Mouse (Mus musculus): ENCODE results near the gene Cldn4. TPM values are rescaled to one million over a fixed set of nuclear protein-coding genes. Genes with fewer than 3 reads are reported as not detected.

Cldn4 gene
- polyA plus RNA-seq, 1 experiment = 0.21 TPM

GRCm38 (mm10) chr5:134983111-134983510 is 36.4 kb upstream of the Cldn4 start:
- Histone ChIP-seq H3K27ac (ENCODE audit: control insufficient read depth, insufficient read depth, low read depth, low read length) (no peak overlapping the region), H3K4me1 (ENCODE audit: control insufficient read depth, insufficient read depth, low read length) (peaks cover 17% of the 10 kb centered on the region), H3K27me3 (ENCODE audit: control insufficient read depth, insufficient read depth, low read length) (peaks cover 3% of the 10 kb centered on the region; the same call in 1 of the 2 replicates), H3K4me3 (ENCODE audit: control insufficient read depth, low read depth, low read length) (no peak overlapping the region), H3K36me3 (ENCODE audit: control insufficient read depth, insufficient read depth, low read length) (no peaks in the 10 kb centered on the region)
- TF ChIP-seq POLR2A (IDR thresholded peaks at IDR 0.05; ENCODE audit: control insufficient read depth, low read depth, low read length) (no peak), CTCF (IDR thresholded peaks at IDR 0.05; ENCODE audit: control insufficient read depth, insufficient read depth, insufficient replicate concordance, low read depth, low read length) (no peak)

GRCm38 (mm10) chr5:134981149-134981548 is 34.4 kb upstream of the Cldn4 start:
- Histone ChIP-seq H3K27me3 (ENCODE audit: control insufficient read depth, insufficient read depth, low read length) (peaks cover 3% of the 10 kb centered on the region; the same call in 1 of the 2 replicates), H3K27ac (ENCODE audit: control insufficient read depth, insufficient read depth, low read depth, low read length) (no peak overlapping the region), H3K4me1 (ENCODE audit: control insufficient read depth, insufficient read depth, low read length) (peaks cover 12% of the 10 kb centered on the region), H3K36me3 (ENCODE audit: control insufficient read depth, insufficient read depth, low read length) (no peaks in the 10 kb centered on the region), H3K4me3 (ENCODE audit: control insufficient read depth, low read depth, low read length) (no peak overlapping the region)
- no peak for TF ChIP-seq CTCF (IDR thresholded peaks at IDR 0.05; ENCODE audit: control insufficient read depth, insufficient read depth, insufficient replicate concordance, low read depth, low read length)
- TF ChIP-seq POLR2A (IDR thresholded peaks at IDR 0.05; ENCODE audit: control insufficient read depth, low read depth, low read length) = no peak

- Histone ChIP-seq H3K4me1 (ENCODE audit: control insufficient read depth, insufficient read depth, low read length) (no peaks in the 10 kb centered on the region; the same call in 1 of the 2 replicates), H3K36me3 (ENCODE audit: control insufficient read depth, insufficient read depth, low read length) (no peaks in the 10 kb centered on the region), H3K4me3 (ENCODE audit: control insufficient read depth, low read depth, low read length) (no peak overlapping the region), H3K27ac (ENCODE audit: control insufficient read depth, insufficient read depth, low read depth, low read length) (no peak overlapping the region), H3K27me3 (ENCODE audit: control insufficient read depth, insufficient read depth, low read length) (no peaks in the 10 kb centered on the region)
- TF ChIP-seq POLR2A (IDR thresholded peaks at IDR 0.05; ENCODE audit: control insufficient read depth, low read depth, low read length) (no peak), CTCF (IDR thresholded peaks at IDR 0.05; ENCODE audit: control insufficient read depth, insufficient read depth, insufficient replicate concordance, low read depth, low read length) (no peak)
Measured at GRCm38 (mm10) chr5:134977837-134978236, 31.1 kb upstream of the Cldn4 start.

- Histone ChIP-seq H3K4me3 (ENCODE audit: control insufficient read depth, low read depth, low read length) (no peak overlapping the region), H3K27me3 (ENCODE audit: control insufficient read depth, insufficient read depth, low read length) (no peaks in the 10 kb centered on the region), H3K27ac (ENCODE audit: control insufficient read depth, insufficient read depth, low read depth, low read length) (no peak overlapping the region), H3K4me1 (ENCODE audit: control insufficient read depth, insufficient read depth, low read length) (no peaks in the 10 kb centered on the region; the same call in 1 of the 2 replicates), H3K36me3 (ENCODE audit: control insufficient read depth, insufficient read depth, low read length) (no peaks in the 10 kb centered on the region)
- TF ChIP-seq CTCF (IDR thresholded peaks at IDR 0.05; ENCODE audit: control insufficient read depth, insufficient read depth, insufficient replicate concordance, low read depth, low read length) (no peak), POLR2A (IDR thresholded peaks at IDR 0.05; ENCODE audit: control insufficient read depth, low read depth, low read length) (no peak)
Measured at GRCm38 (mm10) chr5:134976577-134977250, 30.0 kb upstream of the Cldn4 start.

GRCm38 (mm10) chr5:134976164-134976563 is 29.4 kb upstream of the Cldn4 start:
- no peaks in the 10 kb centered on the region for H3K36me3 ChIP-seq (ENCODE audit: control insufficient read depth, insufficient read depth, low read length)
- TF ChIP-seq POLR2A (IDR thresholded peaks at IDR 0.05; ENCODE audit: control insufficient read depth, low read depth, low read length) (no peak), CTCF (IDR thresholded peaks at IDR 0.05; ENCODE audit: control insufficient read depth, insufficient read depth, insufficient replicate concordance, low read depth, low read length) (no peak)
- H3K27me3 ChIP-seq (ENCODE audit: control insufficient read depth, insufficient read depth, low read length) = no peaks in the 10 kb centered on the region
- no peak overlapping the region for H3K27ac ChIP-seq (ENCODE audit: control insufficient read depth, insufficient read depth, low read depth, low read length)
- no peaks in the 10 kb centered on the region; the same call in 1 of the 2 replicates for H3K4me1 ChIP-seq (ENCODE audit: control insufficient read depth, insufficient read depth, low read length)
- H3K4me3 ChIP-seq (ENCODE audit: control insufficient read depth, low read depth, low read length) = no peak overlapping the region

GRCm38 (mm10) chr5:134974921-134975320 is 28.2 kb upstream of the Cldn4 start:
- no peaks in the 10 kb centered on the region for H3K36me3 ChIP-seq (ENCODE audit: control insufficient read depth, insufficient read depth, low read length)
- no peak overlapping the region for H3K4me3 ChIP-seq (ENCODE audit: control insufficient read depth, low read depth, low read length)
- H3K27ac ChIP-seq (ENCODE audit: control insufficient read depth, insufficient read depth, low read depth, low read length) = no peak overlapping the region
- no peaks in the 10 kb centered on the region for H3K27me3 ChIP-seq (ENCODE audit: control insufficient read depth, insufficient read depth, low read length)
- H3K4me1 ChIP-seq (ENCODE audit: control insufficient read depth, insufficient read depth, low read length) = no peaks in the 10 kb centered on the region
- TF ChIP-seq POLR2A (IDR thresholded peaks at IDR 0.05; ENCODE audit: control insufficient read depth, low read depth, low read length) = no peak
- no peak for TF ChIP-seq CTCF (IDR thresholded peaks at IDR 0.05; ENCODE audit: control insufficient read depth, insufficient read depth, insufficient replicate concordance, low read depth, low read length)

GRCm38 (mm10) chr5:134974294-134974693 is 27.6 kb upstream of the Cldn4 start:
- TF ChIP-seq POLR2A (IDR thresholded peaks at IDR 0.05; ENCODE audit: control insufficient read depth, low read depth, low read length) (no peak), CTCF (IDR thresholded peaks at IDR 0.05; ENCODE audit: control insufficient read depth, insufficient read depth, insufficient replicate concordance, low read depth, low read length) (no peak)
- Histone ChIP-seq H3K36me3 (ENCODE audit: control insufficient read depth, insufficient read depth, low read length) (no peaks in the 10 kb centered on the region), H3K27me3 (ENCODE audit: control insufficient read depth, insufficient read depth, low read length) (no peaks in the 10 kb centered on the region), H3K4me3 (ENCODE audit: control insufficient read depth, low read depth, low read length) (no peak overlapping the region), H3K27ac (ENCODE audit: control insufficient read depth, insufficient read depth, low read depth, low read length) (no peak overlapping the region), H3K4me1 (ENCODE audit: control insufficient read depth, insufficient read depth, low read length) (no peaks in the 10 kb centered on the region)
